Mouse (Mus musculus): ENCODE results near the gene Haus7.
"Not testable (repeated sequence)": the region's sequence is repeated elsewhere in the genome, so short reads cannot be mapped to it uniquely, and the experiment has no call there.

Gene Haus7

DNA sequence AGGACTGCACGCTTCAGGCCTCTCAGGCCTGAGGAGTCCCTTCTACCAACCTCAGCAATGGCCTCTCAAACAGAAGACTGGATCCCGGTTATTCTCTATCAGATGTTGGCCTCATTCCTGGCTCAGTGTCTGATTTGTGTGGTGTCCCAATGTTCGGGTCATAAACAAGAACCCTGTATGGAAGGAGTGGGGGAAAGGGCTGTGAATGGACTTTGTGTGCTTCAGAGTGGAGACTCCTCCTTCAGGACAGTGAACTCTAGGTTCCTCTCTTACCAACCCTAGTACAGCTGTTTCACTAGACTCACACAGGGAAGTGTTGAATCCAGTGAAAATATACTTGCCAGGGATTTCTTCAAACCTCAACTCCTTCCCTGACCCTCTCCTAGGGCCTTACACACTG is 9.5 kb upstream of the Haus7 start:
- in situ Hi-C loops (cut with MboI; ENCODE audit: unreplicated experiment in 2 of 2) = loop anchor here in 1 of 2 experiments (25.0 kb wide), 1 partner anchor 194 kb away; the partner anchor contains the start of genes Pnck and Slc6a8

DNA sequence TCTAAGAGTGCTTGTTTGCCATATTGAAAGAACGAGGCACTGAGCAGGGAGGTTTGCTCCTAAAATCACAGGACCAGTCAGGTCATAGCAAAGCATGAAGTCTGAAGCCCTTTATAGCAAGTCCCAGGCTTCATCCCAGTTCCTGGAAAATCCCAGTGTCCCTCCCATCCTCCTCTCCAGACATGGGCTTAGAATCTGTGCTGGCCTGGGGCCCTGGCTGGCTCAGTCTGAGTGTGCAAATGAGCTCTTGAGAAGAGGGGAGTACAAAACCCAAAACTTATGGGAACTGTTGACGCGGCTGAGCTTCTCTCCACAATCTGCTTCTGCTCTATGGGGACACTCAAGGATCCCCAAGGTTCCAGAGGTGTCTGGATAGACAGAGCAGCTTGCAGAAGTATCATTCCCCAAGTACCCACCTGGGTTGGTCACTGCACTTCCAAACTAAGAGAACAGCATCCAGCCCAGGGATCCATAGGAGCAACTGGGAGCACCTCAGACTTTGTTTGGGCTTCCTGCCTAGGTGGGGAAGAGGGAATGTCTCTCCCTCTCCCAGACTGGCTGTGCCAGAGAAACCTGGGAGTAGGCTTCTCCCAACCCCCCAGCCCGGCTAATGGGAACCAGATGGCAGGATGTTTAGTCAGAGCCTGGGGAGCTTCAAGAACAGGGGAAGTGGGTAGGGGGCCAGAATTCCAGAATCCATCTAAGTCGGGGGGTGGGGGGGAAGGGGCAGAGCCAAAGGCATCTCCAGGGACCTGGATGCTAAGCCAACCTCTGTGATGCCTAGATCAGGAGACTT is 8.8 kb upstream of the Haus7 start:
- in situ Hi-C loops (cut with MboI; ENCODE audit: unreplicated experiment in 2 of 2) = loop anchor here in 1 of 2 experiments (25.0 kb wide), 1 partner anchor 195 kb away; the partner anchor contains the start of genes Pnck and Slc6a8

DNA sequence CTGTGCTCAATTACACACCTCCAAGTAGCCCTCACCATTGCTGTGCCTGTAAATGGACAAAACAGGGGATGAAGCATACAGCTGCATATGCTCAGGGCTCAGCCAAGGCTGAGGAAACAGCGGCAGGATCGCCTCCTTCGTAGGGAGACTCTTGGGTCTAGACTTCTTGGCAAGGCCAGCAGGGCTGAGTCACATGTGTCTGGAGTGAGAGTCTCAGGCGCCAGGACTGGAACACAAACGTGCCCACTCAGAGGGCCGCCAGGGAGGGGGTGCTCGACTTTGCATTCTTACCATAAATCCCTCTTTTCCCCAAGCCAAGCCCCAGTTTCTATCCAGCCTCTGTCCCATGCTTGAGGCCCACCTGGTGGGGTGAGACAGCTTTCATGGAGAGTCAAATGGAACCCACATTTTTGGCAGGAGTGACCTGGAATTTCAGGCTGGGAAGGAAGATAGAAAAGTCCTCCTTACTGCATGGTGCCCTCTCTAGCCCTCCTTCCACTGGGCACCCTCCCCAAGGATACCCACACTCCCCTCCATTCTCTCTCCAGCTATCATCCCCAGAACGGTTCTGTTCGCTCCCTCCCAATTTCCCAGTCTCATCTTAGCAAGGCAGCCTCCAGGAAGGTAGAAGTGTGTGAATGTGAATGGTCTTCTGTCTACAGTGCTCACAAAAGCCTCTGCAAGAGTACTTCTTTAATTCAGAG is 6.8 kb upstream of the Haus7 start:
- in situ Hi-C loops (cut with MboI; ENCODE audit: unreplicated experiment in 2 of 2) = loop anchor here in 1 of 2 experiments (25.0 kb wide), 1 partner anchor 197 kb away; the partner anchor contains the start of genes Pnck and Slc6a8

DNA sequence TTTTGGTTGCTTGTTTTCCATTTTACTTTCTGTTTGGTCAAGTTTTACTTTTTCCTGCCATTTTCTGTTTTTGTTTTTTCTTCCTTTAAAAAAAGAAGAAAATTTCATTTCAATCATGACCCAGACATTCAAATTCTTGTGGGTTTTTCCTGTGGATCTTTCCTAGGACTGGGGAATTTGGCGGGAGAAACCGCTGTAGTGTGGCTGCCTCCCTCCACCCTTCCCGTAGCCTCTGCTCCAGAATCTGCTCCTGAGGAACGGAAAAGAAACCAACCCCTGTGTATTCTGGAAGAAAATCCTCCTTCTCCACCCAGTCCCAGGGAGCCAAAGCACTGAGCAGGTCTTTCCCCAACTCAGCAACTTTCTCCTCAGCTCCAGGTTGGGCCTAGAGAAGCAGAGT is 1.9 kb upstream of the Haus7 start:
- in situ Hi-C loops (cut with MboI; ENCODE audit: unreplicated experiment in 2 of 2) = loop anchor here in 1 of 2 experiments (25.0 kb wide), 1 partner anchor 202 kb away; the partner anchor contains the start of genes Pnck and Slc6a8

DNA sequence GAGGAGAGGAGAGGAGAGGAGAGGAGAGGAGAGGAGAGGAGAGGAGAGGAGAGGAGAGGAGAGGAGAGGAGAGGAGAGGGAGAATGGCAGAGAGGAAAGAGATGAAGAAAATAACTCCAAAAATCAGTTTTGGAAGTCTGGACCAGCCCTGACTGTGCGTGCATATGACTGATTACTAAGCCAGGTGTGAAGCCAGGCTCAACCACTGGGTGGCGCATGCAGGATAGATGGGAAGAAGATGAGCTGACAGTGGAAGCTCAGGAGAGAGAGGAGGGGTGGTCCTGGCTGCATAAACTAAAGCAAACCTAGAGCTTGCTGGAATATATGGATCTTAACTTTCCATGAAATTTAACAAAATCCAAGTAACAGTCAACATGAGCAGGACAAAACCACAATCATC is 6.9 kb downstream of the Haus7 start:
- in situ Hi-C loops (cut with MboI; ENCODE audit: unreplicated experiment in 2 of 2) = loop anchor here (10.0 to 25.0 kb wide), 3 partner anchors 203 to 963 kb away; partner anchors contain the start of genes Pnck (in 1 of the 2) and Slc6a8 (in 1 of the 2)

DNA sequence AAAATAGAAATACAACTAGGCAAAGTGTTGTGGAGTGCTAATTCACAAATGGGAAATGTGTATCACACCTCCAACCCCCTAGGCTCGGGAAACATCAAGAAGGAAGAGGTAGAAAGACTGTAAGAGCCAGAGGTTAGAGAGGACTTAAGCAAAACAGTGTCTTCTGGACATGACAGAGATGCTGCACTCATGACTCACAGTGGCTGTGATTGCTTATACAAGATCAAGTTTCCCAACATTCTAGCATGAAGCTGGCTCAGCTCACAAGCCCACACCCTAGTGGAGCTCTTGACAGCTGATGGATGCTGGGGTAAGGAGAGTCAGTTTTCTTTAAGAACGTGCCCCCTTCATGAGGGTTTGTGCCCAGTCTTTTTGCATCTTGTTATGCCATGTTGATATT is 17.4 kb downstream of the Haus7 start:
- in situ Hi-C loops (cut with MboI; ENCODE audit: unreplicated experiment in 2 of 2) = loop anchor here (10.0 to 25.0 kb wide), 3 partner anchors 53 to 429 kb away; partner anchors contain the start of gene Pnma3 (in 1 of the 2)

DNA sequence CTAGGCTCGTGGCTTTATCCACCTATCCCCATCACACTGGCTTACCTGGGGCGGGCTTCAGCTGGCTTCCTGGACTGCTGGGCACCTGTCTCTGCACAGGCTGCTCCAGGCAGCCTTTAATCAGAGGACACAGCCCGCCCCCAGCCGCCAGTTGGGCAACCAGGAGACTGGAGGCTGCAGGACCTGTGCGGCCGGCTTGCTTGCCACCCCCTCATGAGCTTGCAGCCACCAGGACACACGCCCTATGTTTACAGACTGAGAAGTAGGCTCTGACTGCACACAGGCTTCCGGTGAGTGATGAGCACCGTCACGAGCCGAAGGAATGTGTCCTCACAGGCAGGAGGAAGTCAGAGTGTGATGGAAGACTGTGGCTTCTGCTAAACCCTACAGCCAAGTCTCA is 23.6 kb downstream of the Haus7 start, which contains the start of gene Trex2:
Gene Trex2 (minus strand): TSS at position 93 of the 400 bp plus-strand sequence.
- in situ Hi-C loops (cut with MboI; ENCODE audit: unreplicated experiment in 2 of 2) = loop anchor here (10.0 to 25.0 kb wide), 3 partner anchors 120 to 423 kb away; partner anchors contain the start of gene Pnma3 (in 1 of the 2)

DNA sequence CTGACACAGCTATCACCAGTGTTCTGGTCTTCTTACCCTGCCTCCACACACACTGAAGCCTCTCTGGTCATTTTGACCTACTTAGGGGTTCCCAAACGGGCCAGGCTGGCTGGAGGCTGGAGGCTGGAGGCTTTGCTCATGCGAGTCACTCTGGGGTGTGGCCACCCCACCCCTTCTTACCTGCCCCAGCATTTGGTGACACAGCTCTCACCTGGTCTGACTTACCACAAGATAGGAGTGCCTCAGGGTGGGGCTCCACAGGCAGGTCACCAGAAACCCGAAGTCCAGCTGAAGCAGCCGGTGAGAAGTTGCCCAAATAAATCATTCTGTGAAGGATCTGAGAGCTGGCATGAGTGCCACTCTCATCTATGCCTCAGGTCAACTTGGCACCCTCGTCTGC is 26.0 kb downstream of the Haus7 start:
- in situ Hi-C loops (cut with MboI; ENCODE audit: unreplicated experiment in 2 of 2) = loop anchor here (10.0 to 25.0 kb wide), 3 partner anchors 118 to 421 kb away; partner anchors contain the start of gene Pnma3 (in 1 of the 2)

DNA sequence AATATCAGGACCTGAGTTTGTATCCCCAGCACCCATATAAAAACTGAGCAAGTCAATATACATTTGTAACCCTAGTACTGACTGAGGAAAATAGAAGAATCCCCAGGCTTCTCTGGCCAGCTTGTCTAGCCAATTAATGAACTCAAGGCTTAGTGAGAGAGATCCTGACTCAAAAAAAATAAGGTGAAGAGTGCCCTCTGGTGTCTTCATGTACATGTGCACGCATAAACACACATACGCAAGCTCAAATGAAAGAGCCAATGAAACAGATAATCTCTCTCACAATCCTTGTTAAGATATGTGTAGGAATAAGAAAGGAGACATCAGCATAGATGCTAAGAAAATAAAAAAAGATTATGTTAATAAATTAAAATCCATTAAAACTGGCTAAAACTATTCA is 28.8 kb downstream of the Haus7 start:
- in situ Hi-C loops (cut with MboI; ENCODE audit: unreplicated experiment in 2 of 2) = loop anchor here (10.0 to 25.0 kb wide), 3 partner anchors 115 to 418 kb away; partner anchors contain the start of gene Pnma3 (in 1 of the 2)

DNA sequence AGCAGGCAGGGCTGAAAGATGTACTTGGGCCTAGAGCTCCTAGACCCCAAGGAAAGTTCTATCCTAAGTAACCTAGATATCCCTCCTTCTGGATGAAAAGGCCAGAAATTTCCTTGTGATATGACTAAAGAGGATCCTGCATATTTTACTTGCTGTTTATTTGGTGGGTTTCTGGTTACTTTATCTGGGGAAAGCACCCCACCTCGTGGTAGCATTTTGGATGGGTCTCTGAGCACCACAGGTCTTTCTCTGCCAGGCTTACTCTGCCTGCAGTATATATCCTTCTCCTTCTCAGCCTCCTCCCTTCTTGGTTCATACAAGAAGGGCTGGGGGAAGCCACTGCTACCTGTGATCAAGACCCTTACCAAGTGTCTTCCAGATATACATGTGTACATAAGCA is 46.1 kb downstream of the Haus7 start:
- in situ Hi-C loops (cut with MboI; ENCODE audit: unreplicated experiment in 2 of 2) = no loop called here

DNA sequence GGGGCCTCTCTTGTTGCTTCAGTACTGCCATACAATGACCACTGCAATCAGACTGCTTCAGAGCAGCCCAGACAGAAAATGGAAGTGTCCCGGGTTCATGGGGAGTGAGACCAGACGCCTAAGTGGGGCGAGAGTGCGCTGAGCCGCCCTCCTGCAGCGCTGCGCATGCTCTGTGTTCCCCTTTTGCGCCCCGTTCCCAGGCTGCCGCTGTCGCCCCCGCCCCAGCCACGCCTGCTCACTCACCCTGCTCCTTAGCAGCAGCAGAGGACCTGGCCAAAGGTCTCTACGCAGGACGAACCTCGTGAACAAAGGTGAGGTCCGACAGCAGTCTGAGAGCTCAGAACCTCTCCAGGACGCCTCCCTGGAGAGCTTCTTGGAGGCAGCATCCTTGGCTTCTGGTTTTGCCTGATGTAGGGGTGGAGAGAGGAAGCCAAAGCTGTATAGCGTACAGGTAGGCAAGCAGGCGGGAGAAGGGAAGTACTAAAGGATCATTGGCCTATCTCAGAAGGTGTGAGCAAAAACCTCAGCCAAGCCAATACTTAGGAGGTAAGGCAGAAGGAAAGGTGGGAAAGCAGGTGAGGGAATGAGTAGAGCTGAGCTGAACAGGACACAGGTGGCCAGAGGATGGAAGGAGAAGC is 47.8 kb downstream of the Haus7 start, which contains the start of gene Zfp92:
Gene Zfp92 (plus strand): TSS at position 217 of the 638 bp plus-strand sequence.
- in situ Hi-C loops (cut with MboI; ENCODE audit: unreplicated experiment in 2 of 2) = no loop called here

DNA sequence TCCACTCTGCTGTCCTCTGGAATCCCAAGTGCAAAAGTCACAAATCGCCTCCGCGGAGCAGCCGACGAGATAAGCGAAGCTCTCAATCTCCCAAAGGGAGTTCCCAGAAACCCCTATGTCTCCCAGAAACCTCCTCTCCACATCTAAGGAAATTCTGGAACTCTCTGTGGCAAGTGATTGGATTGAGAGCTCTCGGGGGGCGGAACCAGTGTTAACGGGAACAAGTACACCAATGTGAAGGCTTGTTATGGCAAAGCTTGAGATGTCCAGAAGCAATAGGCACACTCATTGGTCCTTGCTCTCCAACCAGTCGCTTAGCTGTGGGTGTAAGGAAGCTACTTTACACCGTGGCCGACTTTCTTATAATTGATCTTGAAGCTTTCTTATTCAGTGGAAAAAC is 57.2 kb downstream of the Haus7 start:
- in situ Hi-C loops (cut with MboI; ENCODE audit: unreplicated experiment in 2 of 2) = no loop called here

DNA sequence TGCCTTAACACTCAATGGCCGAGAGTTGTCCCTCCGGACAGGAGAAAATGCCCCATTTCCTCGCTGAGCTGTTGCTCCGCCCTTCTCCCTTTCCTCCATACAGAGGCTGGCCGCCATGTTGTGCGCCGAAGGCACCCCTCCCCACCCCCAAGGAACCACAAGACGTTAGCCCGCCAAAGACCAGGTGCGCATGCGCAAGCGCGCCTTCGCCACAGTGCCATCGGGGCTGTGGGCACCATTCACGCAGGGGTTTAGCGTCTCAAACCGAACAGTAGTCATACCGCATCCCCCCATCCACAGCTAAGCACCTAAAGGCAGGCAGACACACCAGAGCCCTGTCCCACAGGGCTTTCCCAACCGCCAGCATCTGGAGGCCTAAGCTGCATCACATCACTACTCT is 57.9 kb downstream of the Haus7 start:
- in situ Hi-C loops (cut with MboI; ENCODE audit: unreplicated experiment in 2 of 2) = no loop called here

DNA sequence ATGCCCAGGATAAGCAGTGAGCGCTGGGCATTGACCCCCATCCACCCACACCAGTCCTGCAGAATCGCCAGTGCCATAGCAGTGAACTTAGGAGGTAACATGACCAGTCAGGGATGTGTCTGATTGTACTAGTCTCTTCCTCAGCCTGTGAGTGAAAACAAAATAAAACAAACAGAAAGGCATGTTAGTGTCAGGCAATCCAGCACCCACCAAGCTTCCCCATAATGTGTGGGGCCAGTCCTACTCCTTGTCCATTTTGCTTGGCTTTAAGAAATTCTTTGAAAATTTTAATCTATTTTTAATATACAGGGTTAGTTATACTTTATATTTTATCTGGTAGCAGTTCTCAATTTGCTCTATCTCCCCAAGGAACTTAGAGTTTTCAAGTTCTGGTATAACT is 60.2 kb downstream of the Haus7 start, which contains the start of gene Gm18336:
Gene Gm18336 (minus strand): TSS at position 101 of the 400 bp plus-strand sequence.
- in situ Hi-C loops (cut with MboI; ENCODE audit: unreplicated experiment in 2 of 2) = not testable (repeated sequence)

DNA sequence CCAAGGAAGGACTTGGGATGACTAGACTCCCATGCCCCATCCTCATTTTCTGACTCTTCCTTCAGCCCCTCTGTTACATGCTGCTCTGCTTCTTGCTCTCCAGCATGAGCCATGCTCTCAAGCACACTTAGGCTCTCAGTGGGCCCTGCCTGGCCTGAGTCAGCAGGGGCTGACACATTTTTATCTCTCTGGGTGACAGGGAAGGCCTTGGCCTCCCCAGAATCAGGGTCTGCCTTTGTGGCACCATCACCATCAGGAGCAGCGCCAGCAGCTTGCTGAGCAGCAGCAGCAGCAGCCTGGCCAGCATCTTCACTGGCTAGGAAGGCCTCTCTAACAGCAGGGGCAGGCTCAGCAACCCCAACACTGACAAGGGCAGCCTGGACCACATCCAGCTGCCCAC is 62.4 kb downstream of the Haus7 start:
- in situ Hi-C loops (cut with MboI; ENCODE audit: unreplicated experiment in 2 of 2) = no loop called here

DNA sequence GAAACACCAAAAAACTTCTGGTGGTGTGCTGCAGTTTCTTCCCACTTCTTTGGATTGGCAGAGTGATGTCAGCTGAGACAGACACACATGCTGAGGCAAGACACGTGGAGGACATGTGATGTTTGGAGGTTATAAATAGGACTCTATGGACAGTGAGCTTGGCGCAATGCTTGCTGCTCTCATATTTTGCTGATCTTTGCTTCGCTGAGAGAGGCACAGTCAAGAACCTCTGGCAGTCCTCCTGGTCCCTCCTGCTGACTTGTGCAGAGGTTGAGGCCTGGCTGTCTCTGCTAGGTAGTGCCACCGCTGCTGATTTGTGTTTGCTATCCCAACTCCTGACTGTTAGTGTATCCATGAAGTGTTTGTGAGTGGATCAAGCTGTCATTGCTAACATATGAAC is 67.4 kb downstream of the Haus7 start:
- in situ Hi-C loops (cut with MboI; ENCODE audit: unreplicated experiment in 2 of 2) = no loop called here
